Comparison of ENCODE assay signal across 11 mouse cellular contexts in the genomic region with DNA sequence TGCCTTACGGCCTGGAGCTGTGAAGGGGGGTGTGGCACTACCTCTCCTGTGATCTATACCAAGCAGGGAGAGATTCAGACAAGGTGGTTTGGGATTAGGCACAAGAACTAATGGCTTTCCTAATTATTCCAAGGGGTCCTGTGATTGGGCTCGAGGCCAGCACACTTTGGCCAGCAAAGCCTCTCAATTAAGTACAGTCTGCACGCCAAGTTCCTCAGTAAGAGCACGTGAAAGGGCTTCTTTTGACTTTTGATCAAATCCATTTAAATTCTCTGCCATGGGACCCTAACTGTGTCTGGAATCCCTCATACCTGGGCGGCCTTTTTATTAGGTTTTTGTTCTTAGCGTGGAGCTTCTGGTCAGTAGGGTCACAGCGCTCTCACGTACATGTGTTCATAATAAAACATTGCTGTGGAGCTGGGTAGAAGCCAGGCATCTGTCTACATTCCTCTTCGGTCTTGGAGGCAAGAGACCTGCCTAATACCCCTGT.
DNase-seq lines count a peak whose midpoint lies in the region; ATAC-seq lines count a peak whose summit lies in the region.
"Had no signal": no experiment of that assay in that cellular context is flagged by ENCODE, and none has a peak within 500 bp of the region (broad histone marks: within the 10 kb centered on the region; RNA-seq: fewer than 3 reads in every experiment).

No protein-coding gene starts in this region.

- peak; percentile 46; the same call in 1 of the 2 replicates for ATAC-seq in hindbrain, embryonic 13.5 days (ENCODE audit: low FRiP score)
- ATAC-seq in hindbrain, embryonic 12.5 days (ENCODE audit: low FRiP score) = no peak
- ATAC-seq in hindbrain, embryonic 14.5 days (ENCODE audit: low FRiP score) = peak; percentile 68; the same call in 1 of the 2 replicates
- peak; percentile 57; the same call in 1 of the 2 replicates for ATAC-seq in midbrain, embryonic 15.5 days (replicated peaks)
- ATAC-seq in liver, embryonic 11.5 days (replicated peaks; ENCODE audit: low FRiP score) = no peak

- DNase-seq in cerebellum, postnatal 4 days (ENCODE audit: low spot score in 2 of 2) = peak; percentile 26 to 45
- peak; percentile 58 for DNase-seq in hindbrain, embryonic 14.5 days (ENCODE audit: low spot score)
- no peak for DNase-seq in T-cell, adult 2 months (ENCODE audit: low spot score)
- no peak for DNase-seq in liver, embryonic 11.5 days (ENCODE audit: low spot score)
- no peak for DNase-seq in adrenal gland, postnatal 14 days

- 66% methylated on average over 9 of the region's 9 CpGs for WGBS in hindbrain, embryonic 13.5 days
- WGBS in hindbrain, embryonic 12.5 days = 66% methylated on average over 9 of the region's 9 CpGs
- 55% methylated on average over 9 of the region's 9 CpGs for WGBS in hindbrain, embryonic 14.5 days
- 51% methylated on average over 9 of the region's 9 CpGs for whole genome bisulfite sequencing in midbrain, embryonic 15.5 days
- WGBS in liver, embryonic 11.5 days = 69% methylated on average over 9 of the region's 9 CpGs

- H3K36me3 ChIP-seq in hindbrain, embryonic 13.5 days = no peaks in the 10 kb centered on the region
- no peaks in the 10 kb centered on the region for H3K36me3 ChIP-seq in hindbrain, embryonic 12.5 days
- H3K36me3 ChIP-seq in hindbrain, embryonic 14.5 days (replicated peaks; ENCODE audit: control insufficient read depth, insufficient read depth) = no peaks in the 10 kb centered on the region
- H3K36me3 ChIP-seq in midbrain, embryonic 15.5 days (replicated peaks) = no peaks in the 10 kb centered on the region
- no peaks in the 10 kb centered on the region for H3K36me3 ChIP-seq in liver, embryonic 11.5 days (ENCODE audit: control insufficient read depth, insufficient read depth, low read length)
- H3K36me3 ChIP-seq: embryonic facial prominence, embryonic 15.5 days; heart, embryonic 15.5 days had no signal

- H3K4me3 ChIP-seq in hindbrain, embryonic 13.5 days = no peak overlapping the region
- H3K4me3 ChIP-seq in hindbrain, embryonic 12.5 days = no peak overlapping the region
- H3K4me3 ChIP-seq in hindbrain, embryonic 14.5 days (replicated peaks; ENCODE audit: low read length) = no peak overlapping the region
- no peak overlapping the region for H3K4me3 ChIP-seq in midbrain, embryonic 15.5 days
- no peak overlapping the region for H3K4me3 ChIP-seq in liver, embryonic 11.5 days (ENCODE audit: low read depth, low read length)
- H3K4me3 ChIP-seq: embryonic facial prominence, embryonic 15.5 days; heart, embryonic 15.5 days had no signal

- no peaks in the 10 kb centered on the region for H3K9me3 ChIP-seq in hindbrain, embryonic 13.5 days
- no peaks in the 10 kb centered on the region for H3K9me3 ChIP-seq in hindbrain, embryonic 12.5 days (replicated peaks)
- H3K9me3 ChIP-seq in hindbrain, embryonic 14.5 days (ENCODE audit: control insufficient read depth, low read length) = no peaks in the 10 kb centered on the region
- H3K9me3 ChIP-seq in midbrain, embryonic 15.5 days = no peaks in the 10 kb centered on the region
- H3K9me3 ChIP-seq in liver, embryonic 11.5 days (ENCODE audit: control insufficient read depth, low read length) = no peaks in the 10 kb centered on the region
- H3K9me3 ChIP-seq: embryonic facial prominence, embryonic 15.5 days; heart, embryonic 15.5 days had no signal

- H3K4me2 ChIP-seq in hindbrain, embryonic 13.5 days = no peak overlapping the region
- H3K4me2 ChIP-seq in hindbrain, embryonic 12.5 days (replicated peaks) = no peak overlapping the region
- no peak overlapping the region for H3K4me2 ChIP-seq in hindbrain, embryonic 14.5 days (replicated peaks)
- no peak overlapping the region for H3K4me2 ChIP-seq in midbrain, embryonic 15.5 days
- no peak overlapping the region for H3K4me2 ChIP-seq in liver, embryonic 11.5 days
- H3K4me2 ChIP-seq: embryonic facial prominence, embryonic 15.5 days; heart, embryonic 15.5 days had no signal

- no peak overlapping the region for H3K9ac ChIP-seq in hindbrain, embryonic 13.5 days
- H3K9ac ChIP-seq in hindbrain, embryonic 12.5 days = no peak overlapping the region
- H3K9ac ChIP-seq in hindbrain, embryonic 14.5 days = no peak overlapping the region
- H3K9ac ChIP-seq in midbrain, embryonic 15.5 days = no peak overlapping the region
- H3K9ac ChIP-seq in liver, embryonic 11.5 days (ENCODE audit: low read depth, low read length) = no peak overlapping the region
- H3K9ac ChIP-seq: embryonic facial prominence, embryonic 15.5 days; heart, embryonic 15.5 days had no signal

- no peak overlapping the region for H3K27ac ChIP-seq in hindbrain, embryonic 13.5 days
- H3K27ac ChIP-seq in hindbrain, embryonic 12.5 days = no peak overlapping the region
- H3K27ac ChIP-seq in hindbrain, embryonic 14.5 days = no peak overlapping the region
- H3K27ac ChIP-seq in midbrain, embryonic 15.5 days = no peak overlapping the region
- no peak overlapping the region for H3K27ac ChIP-seq in liver, embryonic 11.5 days (ENCODE audit: low read depth, low read length)
- H3K27ac ChIP-seq: embryonic facial prominence, embryonic 15.5 days; heart, embryonic 15.5 days had no signal

- H3K4me1 ChIP-seq in hindbrain, embryonic 13.5 days (replicated peaks) = 0 out of 2 replicates have a peak, but pooled peaks cover 5% of the 10 kb centered on the region
- H3K4me1 ChIP-seq in hindbrain, embryonic 12.5 days = no peaks in the 10 kb centered on the region
- H3K4me1 ChIP-seq in hindbrain, embryonic 14.5 days (replicated peaks; ENCODE audit: control insufficient read depth, insufficient read depth, low read length) = no peaks in the 10 kb centered on the region
- H3K4me1 ChIP-seq in midbrain, embryonic 15.5 days = peaks cover 4% of the 10 kb centered on the region; the same call in 1 of the 2 replicates
- no peaks in the 10 kb centered on the region for H3K4me1 ChIP-seq in liver, embryonic 11.5 days (replicated peaks; ENCODE audit: control insufficient read depth, insufficient read depth, low read length)

- no peaks in the 10 kb centered on the region for H3K27me3 ChIP-seq in hindbrain, embryonic 13.5 days
- no peaks in the 10 kb centered on the region for H3K27me3 ChIP-seq in hindbrain, embryonic 12.5 days
- no peaks in the 10 kb centered on the region for H3K27me3 ChIP-seq in hindbrain, embryonic 14.5 days (ENCODE audit: control insufficient read depth, insufficient read depth, low read length)
- no peaks in the 10 kb centered on the region for H3K27me3 ChIP-seq in midbrain, embryonic 15.5 days (replicated peaks)
- H3K27me3 ChIP-seq in liver, embryonic 11.5 days (replicated peaks; ENCODE audit: control insufficient read depth, insufficient read depth, low read length) = no peaks in the 10 kb centered on the region
- H3K27me3 ChIP-seq: CH12.LX; embryonic facial prominence, embryonic 15.5 days; heart, embryonic 15.5 days had no signal

Comparison
In these comparisons a context has a peak if more than half of its experiments do, and no peak if none do; other contexts are left out.
1. ATAC-seq: peak in hindbrain, embryonic 13.5 days (single experiment), hindbrain, embryonic 14.5 days (single experiment) and midbrain, embryonic 15.5 days (single experiment); none in hindbrain, embryonic 12.5 days (single experiment) and liver, embryonic 11.5 days (single experiment).
2. DNase-seq: peak in cerebellum, postnatal 4 days (2 of 2) and hindbrain, embryonic 14.5 days (single experiment); none in T-cell, adult 2 months (single experiment), liver, embryonic 11.5 days (single experiment) and adrenal gland, postnatal 14 days (single experiment).